Mouse (Mus musculus) forebrain, embryonic 12.5 days (tissue): Measurements from ENCODE around the gene Kncn. TPM values are rescaled to one million over a fixed set of nuclear protein-coding genes. Genes with fewer than 3 reads are reported as not detected.

ENCODE experiments used
- polyA plus RNA-seq: library from polyadenylated mRNA; unstranded; fragments of >200 nt; fragmentation: Nextera tagmentation; extraction: Ambion mirVana; gene quantifications from 2 replicates; pipeline ENCODE4 v1.2.1, GENCODE M21; 2016

The Kncn gene
- polyA plus RNA-seq, 1 experiment from 2014 or later = not detected

Other genes with a start within 250 kb of the Kncn start
- gene Cyp4b1, start 236.7 kb upstream of the Kncn start, polyA plus RNA-seq = 0.17 and 0.28 TPM in 2 replicates
- 34.1 and 35.0 TPM in 2 replicates for gene Efcab14, start 146.7 kb upstream of the Kncn start, polyA plus RNA-seq
- gene Tex38, start 103.4 kb upstream of the Kncn start, polyA plus RNA-seq = 0.50 TPM in 1 of 2 replicates, not detected in the other
- gene Atpaf1, start 99.6 kb upstream of the Kncn start, polyA plus RNA-seq = 39.5 and 41.0 TPM in 2 replicates
- 4.2 and 4.6 TPM in 2 replicates for gene Mob3c, start 56.3 kb upstream of the Kncn start, polyA plus RNA-seq
- 25.9 and 27.2 TPM in 2 replicates for gene Mknk1, start 45.2 kb upstream of the Kncn start, polyA plus RNA-seq
- not detected in 2 replicates for gene 6430628N08Rik, start 6.3 kb downstream of the Kncn start, polyA plus RNA-seq
- 0.51 and 0.87 TPM in 2 replicates for gene Dmbx1, start 55.5 kb downstream of the Kncn start, polyA plus RNA-seq
- 3.2 and 3.6 TPM in 2 replicates for gene Faah, start 133.5 kb downstream of the Kncn start, polyA plus RNA-seq
- gene Nsun4, start 169.5 kb downstream of the Kncn start, polyA plus RNA-seq = 16.9 and 18.9 TPM in 2 replicates
- gene Uqcrh, start 190.7 kb downstream of the Kncn start, polyA plus RNA-seq = 377 and 389 TPM in 2 replicates
- gene Lrrc41, start 190.9 kb downstream of the Kncn start, polyA plus RNA-seq = 62.0 and 64.2 TPM in 2 replicates
- 61.4 and 63.1 TPM in 2 replicates for gene Rad54l, start 239.3 kb downstream of the Kncn start, polyA plus RNA-seq
- gene Pomgnt1, start 239.4 kb downstream of the Kncn start, polyA plus RNA-seq = 58.6 and 59.5 TPM in 2 replicates